Mouse (Mus musculus): ENCODE results near the gene Plcd1. TPM values are rescaled to one million over a fixed set of nuclear protein-coding genes. Genes with fewer than 3 reads are reported as not detected.

The Plcd1 gene
- total and polyA plus RNA-seq, 3 experiments = 0.36 TPM; not detected in 2

DNA sequence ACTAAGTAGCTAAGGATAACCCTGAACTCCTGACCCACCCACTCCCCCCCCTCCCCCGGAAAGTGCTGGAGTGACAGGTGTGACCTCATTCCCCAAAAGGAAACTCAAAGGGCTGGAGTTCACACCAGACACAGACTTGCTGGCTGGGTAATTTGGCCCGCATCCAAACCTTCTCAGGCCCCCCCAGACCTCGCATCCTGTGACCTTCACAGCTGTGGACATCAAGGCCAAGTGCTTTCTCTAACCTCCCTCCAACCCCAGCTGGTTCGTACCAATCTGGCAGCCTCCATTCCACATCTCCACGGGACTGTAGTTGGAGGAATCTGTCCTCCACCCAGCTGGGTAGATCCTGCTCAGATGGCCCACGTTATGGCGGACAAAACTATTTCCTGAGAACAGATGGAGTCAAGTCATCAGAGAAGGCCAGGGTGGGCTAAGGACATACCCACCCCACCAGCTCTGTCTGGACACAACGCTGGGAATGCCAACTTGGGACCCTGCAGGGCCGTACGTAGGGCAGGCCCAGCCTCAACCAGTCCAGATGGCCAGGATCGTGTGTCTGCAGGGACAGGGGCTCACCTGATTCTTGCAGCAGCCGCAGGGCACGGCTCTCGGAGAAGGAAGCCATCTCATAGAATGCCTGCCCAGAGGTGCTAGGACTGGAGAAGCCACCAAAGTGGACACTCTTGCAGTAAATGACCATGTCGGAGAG lies 20.0 kb downstream of the Plcd1 start:
- DNase-seq (ENCODE audit: low read depth, low spot score) = no peak
- TF ChIP-seq ZC3H11A (IDR thresholded peaks at IDR 0.05; ENCODE audit: low read depth, low read length) (no peak), MEF2A (IDR thresholded peaks at IDR 0.05; ENCODE audit: extremely low read depth, insufficient replicate concordance, low read depth, low read length, poor library complexity, severe bottlenecking) (no peak), GATA1 (IDR thresholded peaks at IDR 0.05; ENCODE audit: low read depth, low read length) (no peak)
- H3K27me3 ChIP-seq (ENCODE audit: control insufficient read depth in 1 of 2, insufficient read depth in 2 of 2, low read length in 2 of 2) = no peaks in the 10 kb centered on the region
- no peaks in the 10 kb centered on the region for H3K36me3 ChIP-seq (ENCODE audit: control insufficient read depth in 1 of 2, insufficient read depth in 2 of 2, low read length in 2 of 2)
- H3K9me3 ChIP-seq (replicated peaks; ENCODE audit: insufficient read depth, low read length) = no peaks in the 10 kb centered on the region
- no peak overlapping the region for H3K9ac ChIP-seq (ENCODE audit: control insufficient read depth, low read depth, low read length, poor library complexity, severe bottlenecking)
- no peaks in the 10 kb centered on the region for H3K79me2 ChIP-seq (ENCODE audit: control insufficient read depth, insufficient read depth, low read length, poor library complexity)
- H3K4me3 ChIP-seq (ENCODE audit: control insufficient read depth in 1 of 2, insufficient read depth in 1 of 2, low read depth in 2 of 2, low read length in 2 of 2) = no peak overlapping the region
- no peaks in the 10 kb centered on the region for H3K4me1 ChIP-seq (ENCODE audit: control insufficient read depth in 1 of 2, insufficient read depth in 2 of 2, low read length in 2 of 2)
- H3K27ac ChIP-seq (ENCODE audit: control insufficient read depth, low read depth, low read length) = no peak overlapping the region

GRCm38 (mm10) chr9:119071786-119072185 lies 21.5 kb downstream of the Plcd1 start:
- Histone ChIP-seq H3K4me3 (ENCODE audit: control insufficient read depth in 1 of 2, insufficient read depth in 1 of 2, low read depth in 2 of 2, low read length in 2 of 2) (no peak overlapping the region), H3K4me1 (ENCODE audit: control insufficient read depth in 1 of 2, insufficient read depth in 2 of 2, low read length in 2 of 2) (no peaks in the 10 kb centered on the region), H3K36me3 (ENCODE audit: control insufficient read depth in 1 of 2, insufficient read depth in 2 of 2, low read length in 2 of 2) (no peaks in the 10 kb centered on the region), H3K9me3 (replicated peaks; ENCODE audit: insufficient read depth, low read length) (no peaks in the 10 kb centered on the region), H3K9ac (ENCODE audit: control insufficient read depth, low read depth, low read length, poor library complexity, severe bottlenecking) (no peak overlapping the region), H3K27ac (ENCODE audit: control insufficient read depth, low read depth, low read length) (no peak overlapping the region), H3K27me3 (ENCODE audit: control insufficient read depth in 1 of 2, insufficient read depth in 2 of 2, low read length in 2 of 2) (no peaks in the 10 kb centered on the region), H3K79me2 (ENCODE audit: control insufficient read depth, insufficient read depth, low read length, poor library complexity) (no peaks in the 10 kb centered on the region)
- no peak for DNase-seq (ENCODE audit: low read depth, low spot score)
- TF ChIP-seq MAFK (IDR thresholded peaks at IDR 0.05; ENCODE audit: borderline replicate concordance, low read depth, low read length) (no peak), SMC3 (IDR thresholded peaks at IDR 0.05; ENCODE audit: low read depth, low read length) (no peak), KAT2A (conservative IDR thresholded peaks at IDR 0.05; ENCODE audit: low read depth, low read length) (no peak), E2F4 (IDR thresholded peaks at IDR 0.05; ENCODE audit: borderline replicate concordance, low read depth, low read length) (no peak), ZMIZ1 (IDR thresholded peaks at IDR 0.05; ENCODE audit: low read depth, low read length) (no peak), TBP (IDR thresholded peaks at IDR 0.05; ENCODE audit: low read depth, low read length) (no peak), CTCF (IDR thresholded peaks at IDR 0.05 in 2 of 3, conservative IDR thresholded peaks at IDR 0.05 in 1 of 3; ENCODE audit: control insufficient read depth in 1 of 3, insufficient read depth in 1 of 3, low read depth in 2 of 3, low read length in 3 of 3, poor library complexity in 1 of 3, severe bottlenecking in 1 of 3) (no peak), RCOR1 (IDR thresholded peaks at IDR 0.05; ENCODE audit: low read depth, low read length) (no peak), ETS1 (IDR thresholded peaks at IDR 0.05; ENCODE audit: low read depth, low read length) (no peak)

DNA sequence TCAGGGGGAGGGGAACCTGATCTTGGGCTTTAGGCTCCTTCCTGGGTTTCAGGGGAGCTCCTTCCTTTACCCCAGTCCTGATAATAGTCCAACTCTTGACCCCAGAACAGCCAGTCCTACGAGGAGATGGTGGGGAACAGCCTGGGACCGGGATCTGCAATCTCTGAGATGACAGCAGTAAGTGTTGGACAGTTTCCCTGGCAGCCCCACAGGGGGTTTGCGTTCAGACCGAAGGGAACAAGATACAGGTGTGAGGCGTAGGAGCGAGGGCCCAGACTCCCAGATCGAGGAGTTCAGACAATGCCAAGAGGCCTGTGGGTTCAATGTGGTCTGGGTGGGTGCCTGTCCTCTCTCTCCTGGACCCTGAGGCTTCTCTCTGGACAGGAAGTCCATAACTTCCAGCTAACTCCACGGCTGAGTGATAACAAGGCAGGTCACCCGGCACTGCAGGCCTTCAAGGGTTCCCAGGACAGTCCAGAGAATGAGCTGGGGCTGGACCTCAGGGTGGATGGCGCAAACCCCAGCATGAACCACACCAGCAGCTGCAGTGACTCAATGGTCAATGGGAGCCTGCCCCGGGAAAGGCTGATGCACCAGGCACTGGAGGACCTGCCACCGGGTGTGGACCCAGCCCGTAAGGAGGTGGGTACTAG lies 23.0 kb downstream of the Plcd1 start:
- no peak overlapping the region for H3K9ac ChIP-seq (ENCODE audit: control insufficient read depth, low read depth, low read length, poor library complexity, severe bottlenecking)
- H3K4me1 ChIP-seq (ENCODE audit: control insufficient read depth in 1 of 2, insufficient read depth in 2 of 2, low read length in 2 of 2) = no peaks in the 10 kb centered on the region
- no peak overlapping the region for H3K27ac ChIP-seq (ENCODE audit: control insufficient read depth, low read depth, low read length)
- H3K27me3 ChIP-seq (ENCODE audit: control insufficient read depth in 1 of 2, insufficient read depth in 2 of 2, low read length in 2 of 2) = no peaks in the 10 kb centered on the region
- no peak for DNase-seq (ENCODE audit: low read depth, low spot score)
- H3K4me3 ChIP-seq (ENCODE audit: control insufficient read depth in 1 of 2, insufficient read depth in 1 of 2, low read depth in 2 of 2, low read length in 2 of 2) = no peak overlapping the region
- no peaks in the 10 kb centered on the region for H3K79me2 ChIP-seq (ENCODE audit: control insufficient read depth, insufficient read depth, low read length, poor library complexity)
- no peaks in the 10 kb centered on the region for H3K9me3 ChIP-seq (replicated peaks; ENCODE audit: insufficient read depth, low read length)
- H3K36me3 ChIP-seq (ENCODE audit: control insufficient read depth in 1 of 2, insufficient read depth in 2 of 2, low read length in 2 of 2) = no peaks in the 10 kb centered on the region
- TF ChIP-seq MAFK (IDR thresholded peaks at IDR 0.05; ENCODE audit: borderline replicate concordance, low read depth, low read length) = no peak
- TF ChIP-seq UBTF (IDR thresholded peaks at IDR 0.05; ENCODE audit: borderline replicate concordance, insufficient read depth, low read depth, low read length) = no peak
- TF ChIP-seq SIN3A (IDR thresholded peaks at IDR 0.05; ENCODE audit: low read length) = no peak
- no peak for TF ChIP-seq GATA1 (IDR thresholded peaks at IDR 0.05; ENCODE audit: low read depth, low read length)
- no peak for TF ChIP-seq EP300 (IDR thresholded peaks at IDR 0.05; ENCODE audit: low read depth in 1 of 2, low read length in 2 of 2)
- TF ChIP-seq POLR2A (IDR thresholded peaks at IDR 0.05; ENCODE audit: control insufficient read depth in 1 of 2, insufficient read depth in 1 of 2, low read depth in 1 of 2, low read length in 2 of 2, poor library complexity in 1 of 2) = no peak
- no peak for TF ChIP-seq CTCF (IDR thresholded peaks at IDR 0.05 in 2 of 3, conservative IDR thresholded peaks at IDR 0.05 in 1 of 3; ENCODE audit: control insufficient read depth in 1 of 3, insufficient read depth in 1 of 3, low read depth in 2 of 3, low read length in 3 of 3, poor library complexity in 1 of 3, severe bottlenecking in 1 of 3)
- no peak for TF ChIP-seq BHLHE40 (IDR thresholded peaks at IDR 0.05; ENCODE audit: borderline replicate concordance, low read depth, low read length)
- no peak for TF ChIP-seq ELF1 (IDR thresholded peaks at IDR 0.05; ENCODE audit: low read depth, low read length)
- TF ChIP-seq TAL1 (IDR thresholded peaks at IDR 0.05; ENCODE audit: low read length) = no peak
- no peak for TF ChIP-seq MYB (IDR thresholded peaks at IDR 0.05; ENCODE audit: low read depth, low read length)
- TF ChIP-seq GABPA (IDR thresholded peaks at IDR 0.05; ENCODE audit: low read depth, low read length) = no peak
- TF ChIP-seq ETS1 (IDR thresholded peaks at IDR 0.05; ENCODE audit: low read depth, low read length) = no peak
- no peak for TF ChIP-seq RCOR1 (IDR thresholded peaks at IDR 0.05; ENCODE audit: low read depth, low read length)
- no peak for TF ChIP-seq NRF1 (IDR thresholded peaks at IDR 0.05; ENCODE audit: insufficient read depth, low read depth, low read length, poor library complexity, severe bottlenecking)
- TF ChIP-seq ZNF384 (IDR thresholded peaks at IDR 0.05; ENCODE audit: low read depth, low read length) = no peak

All from MEL (cell line).